Mouse (Mus musculus) intestine, embryonic 15.5 days (tissue): Measurements from ENCODE around the gene Tmem215. TPM values are rescaled to one million over a fixed set of nuclear protein-coding genes. Genes with fewer than 3 reads are reported as not detected.
A peak's percentile ranks its signal among the peaks of the same experiment; 100 is the strongest.

Experiments used
- ATAC-seq: fragments of 200-750 bp; cut with Nextera tagmentation; 2 replicates; pipeline ENCODE4 v1.8.0; 2017; ENCODE audit warnings: moderate TSS enrichment, moderate library complexity
- H3K27ac ChIP-seq: fragments of 300-500 bp; sonication (generic); 2 replicates; pipeline ENCODE4 v1.5.1; 2015; ENCODE audit warnings: mild to moderate bottlenecking, inconsistent platforms
- H3K27me3 ChIP-seq: fragments of 300-500 bp; sonication (generic); replicated peaks from 2 replicates; pipeline ENCODE4 v1.6.1; 2015; ENCODE audit warnings: inconsistent platforms
- H3K36me3 ChIP-seq: fragments of 300-500 bp; sonication (generic); 2 replicates; pipeline ENCODE4 v1.6.1; 2015; ENCODE audit warnings: inconsistent platforms
- H3K4me1 ChIP-seq: fragments of 300-500 bp; sonication (generic); replicated peaks from 2 replicates; pipeline ENCODE4 v1.6.1; 2015; ENCODE audit warnings: inconsistent platforms
- H3K4me2 ChIP-seq: fragments of 300-500 bp; sonication (generic); replicated peaks from 2 replicates; pipeline ENCODE4 v1.6.1; 2015; ENCODE audit warnings: mild to moderate bottlenecking, inconsistent platforms
- H3K4me3 ChIP-seq: fragments of 300-500 bp; sonication (generic); replicated peaks from 2 replicates; pipeline ENCODE4 v1.5.1; 2015; ENCODE audit warnings: inconsistent platforms
- H3K9ac ChIP-seq: fragments of 300-500 bp; sonication (generic); 2 replicates; pipeline ENCODE4 v1.6.1; 2015; ENCODE audit warnings: inconsistent platforms
- H3K9me3 ChIP-seq: fragments of 300-500 bp; sonication (generic); 2 replicates; pipeline ENCODE4 v1.6.1; 2016; ENCODE audit warnings: inconsistent platforms
- WGBS: fragments of 180-500 bp; shearing (Covaris S2); methylation state at CpG from one replicate; pipeline ENCODE4 v1.1.7; 2015; 5-methylcytosine and 5-hydroxymethylcytosine counted together
- polyA plus RNA-seq: library from polyadenylated mRNA; unstranded; fragments of >200 nt; fragmentation: Nextera tagmentation; extraction: Ambion mirVana; gene quantifications from 2 replicates; pipeline ENCODE4 v1.2.1, GENCODE M21; 2015

Gene Tmem215
- polyA plus RNA-seq: 1.0 and 1.5 TPM in 2 replicates

DNA sequence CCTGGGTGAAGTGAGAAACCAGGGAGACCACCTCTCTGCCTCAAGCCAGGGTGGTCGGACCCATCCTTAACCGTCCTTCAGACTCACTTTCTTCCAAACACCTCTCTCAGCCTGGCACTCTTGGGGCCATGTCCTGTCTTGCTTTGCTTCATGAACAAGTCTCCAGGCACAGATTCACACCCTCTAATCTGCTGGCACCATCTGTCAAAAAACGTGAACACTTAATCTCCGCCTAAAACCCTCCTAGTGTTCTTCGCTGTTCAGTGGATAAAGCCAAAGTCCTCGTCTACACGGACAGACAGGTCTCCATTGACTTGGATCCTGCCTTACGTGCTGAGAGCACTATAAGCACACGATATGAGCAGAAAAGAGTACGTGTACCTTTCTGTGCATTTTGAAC, at the start of gene Tmem215:
Tmem215 (plus strand) TSS at position 301 of the 400 bp plus-strand sequence.
- no peak for ATAC-seq
- WGBS: 85% methylated on average over 10 of the region's 10 CpGs
- H3K4me1 ChIP-seq: 0 out of 2 replicates have a peak, but pooled peaks cover 3% of the 10 kb centered on the region
- no peaks in the 10 kb centered on the region for H3K9me3 ChIP-seq
- H3K4me2 ChIP-seq: peak within 1 kb of the TSS; percentile 77
- H3K36me3 ChIP-seq: no peaks in the 10 kb centered on the region
- peak within 1 kb of the TSS; percentile 38 for H3K4me3 ChIP-seq
- peak within 1 kb of the TSS; percentile 43; the same call in 1 of the 2 replicates for H3K9ac ChIP-seq
- H3K27me3 ChIP-seq: peaks cover 20% of the 10 kb centered on the region
- H3K27ac ChIP-seq: no peak within 1 kb of the TSS

DNA sequence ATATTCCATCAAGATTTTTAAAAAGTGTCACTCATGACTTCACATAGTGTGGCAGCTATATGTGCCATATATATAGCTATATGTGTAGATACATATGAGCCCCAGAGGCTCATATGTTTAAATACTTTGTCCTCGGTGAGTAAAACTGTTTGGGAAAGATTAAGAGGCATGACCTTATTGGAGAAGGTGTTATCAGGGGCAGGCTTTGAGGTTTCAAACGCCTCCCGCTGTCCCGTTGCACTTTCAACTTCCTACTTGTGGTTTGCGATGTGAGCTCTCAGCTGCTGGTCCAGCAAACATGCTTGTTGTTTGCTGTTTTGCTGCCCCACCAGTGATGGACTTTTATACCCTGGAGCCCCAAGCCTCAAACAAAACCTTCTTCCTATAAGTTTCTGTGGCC, 40.1 kb upstream of the Tmem215 start:
- H3K4me1 ChIP-seq: no peaks in the 10 kb centered on the region
- no peak overlapping the region for H3K9ac ChIP-seq
- WGBS: 65% methylated on average over 5 of the region's 5 CpGs

DNA sequence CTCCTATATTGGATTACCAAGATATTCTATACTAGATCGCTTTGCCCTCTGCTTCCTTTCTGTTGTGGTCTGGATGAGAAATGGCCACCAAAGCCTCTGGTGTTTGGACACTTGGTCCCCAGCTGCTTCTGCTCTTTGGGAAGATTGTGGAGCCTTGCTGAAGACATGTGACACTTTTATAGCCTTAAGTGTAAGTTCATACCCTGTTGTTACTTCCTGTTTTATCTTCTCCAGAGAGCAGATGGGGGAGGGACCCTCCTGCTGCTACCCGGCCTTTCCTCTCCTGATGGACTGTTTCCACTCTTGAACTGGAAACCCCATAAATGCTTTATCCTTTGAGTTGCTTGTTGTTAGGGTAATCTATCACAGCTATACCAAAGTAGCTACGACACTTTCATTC, 38.6 kb upstream of the Tmem215 start:
- 44% methylated on average over 3 of the region's 3 CpGs for WGBS
- no peak for ATAC-seq
- no peaks in the 10 kb centered on the region for H3K4me1 ChIP-seq
- no peaks in the 10 kb centered on the region for H3K36me3 ChIP-seq
- H3K4me3 ChIP-seq: no peak overlapping the region
- no peaks in the 10 kb centered on the region for H3K9me3 ChIP-seq
- no peaks in the 10 kb centered on the region for H3K27me3 ChIP-seq
- H3K9ac ChIP-seq: no peak overlapping the region
- no peak overlapping the region for H3K4me2 ChIP-seq
- no peak overlapping the region for H3K27ac ChIP-seq

More for the DNA sequence above, 40.1 kb upstream of the Tmem215 start:
- Histone ChIP-seq H3K27ac (no peak overlapping the region), H3K4me3 (no peak overlapping the region), H3K36me3 (no peaks in the 10 kb centered on the region), H3K4me2 (no peak overlapping the region), H3K27me3 (no peaks in the 10 kb centered on the region), H3K9me3 (no peaks in the 10 kb centered on the region)
- ATAC-seq: no peak

DNA sequence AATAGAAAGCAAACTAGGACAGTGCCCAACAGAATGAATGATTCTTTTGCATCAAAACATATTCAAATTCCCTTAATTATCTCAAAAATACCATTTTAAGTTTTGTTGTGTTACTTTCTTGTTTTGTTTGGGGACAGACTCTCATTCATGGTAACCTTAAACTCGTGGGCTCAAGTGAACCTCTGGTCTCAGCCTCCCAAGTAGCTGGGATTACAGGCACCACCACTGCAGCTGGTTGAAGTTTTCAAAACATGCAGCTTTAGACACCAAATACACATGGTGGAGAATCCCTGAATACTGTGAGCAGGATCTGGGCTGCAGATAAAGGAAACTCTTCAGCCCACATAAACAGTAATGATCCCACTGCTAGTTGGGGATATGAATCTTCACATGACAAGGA, 37.6 kb upstream of the Tmem215 start:
- H3K9me3 ChIP-seq: no peaks in the 10 kb centered on the region
- H3K27me3 ChIP-seq: no peaks in the 10 kb centered on the region
- no peak overlapping the region for H3K9ac ChIP-seq
- H3K36me3 ChIP-seq: no peaks in the 10 kb centered on the region
- no peak overlapping the region for H3K4me2 ChIP-seq
- no peaks in the 10 kb centered on the region for H3K4me1 ChIP-seq
- no peak overlapping the region for H3K27ac ChIP-seq
- 58% methylated on average over 1 of the region's 1 CpGs for WGBS
- ATAC-seq: no peak
- no peak overlapping the region for H3K4me3 ChIP-seq

DNA sequence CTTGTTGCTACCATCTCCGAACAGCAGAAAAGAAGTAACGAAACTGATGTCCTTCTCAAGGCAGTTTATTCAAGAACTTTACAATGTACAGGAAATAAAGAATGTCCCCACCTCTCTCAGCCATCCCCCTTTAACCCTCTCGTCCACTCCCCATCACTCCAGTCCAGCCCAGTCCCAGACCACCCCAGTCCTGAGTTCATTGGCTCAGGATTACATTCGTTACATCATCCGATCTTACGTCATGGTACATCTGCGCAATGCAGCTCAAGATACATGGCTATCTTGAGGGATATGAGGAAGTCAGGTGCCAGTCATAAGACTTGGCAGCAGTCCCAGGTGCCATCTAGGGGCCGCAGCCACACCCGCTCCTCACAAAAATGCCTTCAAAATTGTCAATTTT, 28.4 kb upstream of the Tmem215 start:
- ATAC-seq: no peak
- H3K27me3 ChIP-seq: no peaks in the 10 kb centered on the region
- H3K4me3 ChIP-seq: no peak overlapping the region
- H3K4me1 ChIP-seq: no peaks in the 10 kb centered on the region
- H3K4me2 ChIP-seq: no peak overlapping the region
- 93% methylated on average over 9 of the region's 9 CpGs for WGBS
- no peak overlapping the region for H3K27ac ChIP-seq
- H3K36me3 ChIP-seq: no peaks in the 10 kb centered on the region
- no peaks in the 10 kb centered on the region for H3K9me3 ChIP-seq
- H3K9ac ChIP-seq: no peak overlapping the region

DNA sequence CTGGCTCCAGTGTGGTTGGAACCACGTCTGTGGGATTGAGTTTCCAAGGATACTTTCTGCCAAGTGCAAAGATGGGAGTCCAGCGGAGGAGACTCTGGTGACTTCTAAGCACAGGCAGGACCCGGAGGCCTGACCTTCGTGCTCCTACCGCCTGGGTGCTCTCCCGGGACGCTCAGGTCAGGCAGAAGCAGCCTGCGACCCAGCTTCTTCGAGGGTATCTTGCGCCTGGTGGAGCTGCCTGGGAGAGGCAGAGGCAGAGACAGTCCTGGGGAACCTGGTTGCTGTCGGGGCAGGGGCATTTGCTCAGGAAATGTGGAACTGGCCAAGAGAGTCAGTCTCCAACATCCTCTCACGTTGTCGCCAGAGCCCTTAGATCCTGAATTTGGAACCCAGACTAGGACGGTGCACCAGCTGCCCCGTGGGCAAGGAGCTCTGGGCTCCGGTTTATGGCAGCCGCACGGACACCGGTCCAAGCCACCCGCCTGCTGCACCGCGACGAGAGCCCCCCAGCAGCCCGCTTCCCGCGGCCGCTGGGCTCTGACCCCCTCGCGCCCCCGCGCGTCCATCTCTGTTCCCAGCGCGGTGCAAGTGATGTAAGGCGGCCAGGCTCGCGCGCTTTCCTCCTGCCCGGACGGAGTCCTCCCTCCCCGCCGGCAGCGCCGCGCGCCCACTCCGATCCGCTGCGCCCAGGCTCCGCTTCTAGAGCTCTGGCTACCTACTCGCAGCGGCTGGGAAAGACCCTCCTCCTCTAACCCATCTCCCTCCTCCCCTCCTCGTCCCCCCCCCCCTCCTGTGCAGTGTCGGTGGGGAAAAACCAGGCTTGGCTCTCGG, 935 bp downstream of the Tmem215 start:
- Histone ChIP-seq H3K36me3 (no peaks in the 10 kb centered on the region), H3K9me3 (no peaks in the 10 kb centered on the region), H3K9ac (peak overlapping the region; percentile 43), H3K27ac (no peak overlapping the region), H3K4me2 (peak overlapping the region; percentile 77), H3K27me3 (peaks cover 20% of the 10 kb centered on the region), H3K4me1 (0 out of 2 replicates have a peak, but pooled peaks cover 3% of the 10 kb centered on the region), H3K4me3 (peak overlapping the region; percentile 38)
- 4% methylated on average over 50 of the region's 55 CpGs for WGBS
- peak; percentile 88 for ATAC-seq

DNA sequence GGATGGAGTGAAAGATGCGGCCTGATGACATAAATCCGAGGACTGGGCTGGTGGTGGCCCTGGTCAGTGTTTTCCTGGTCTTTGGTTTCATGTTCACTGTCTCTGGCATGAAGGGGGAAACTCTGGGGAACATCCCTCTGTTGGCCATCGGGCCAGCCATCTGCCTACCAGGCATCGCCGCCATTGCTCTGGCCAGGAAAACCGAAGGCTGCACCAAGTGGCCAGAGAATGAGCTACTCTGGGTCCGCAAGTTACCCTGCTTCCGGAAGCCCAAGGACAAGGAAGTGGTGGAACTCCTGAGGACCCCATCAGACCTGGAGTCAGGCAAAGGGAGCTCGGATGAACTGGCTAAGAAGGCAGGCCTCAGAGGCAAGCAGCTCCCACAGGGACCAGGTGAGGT, 1.9 kb downstream of the Tmem215 start:
- Histone ChIP-seq H3K27ac (no peak overlapping the region), H3K27me3 (peaks cover 20% of the 10 kb centered on the region), H3K36me3 (no peaks in the 10 kb centered on the region), H3K4me1 (0 out of 2 replicates have a peak, but pooled peaks cover 3% of the 10 kb centered on the region), H3K4me3 (no peak overlapping the region), H3K4me2 (no peak overlapping the region; the same call in 1 of the 2 replicates), H3K9ac (no peak overlapping the region), H3K9me3 (no peaks in the 10 kb centered on the region)
- WGBS: 74% methylated on average over 9 of the region's 9 CpGs
- no peak for ATAC-seq

DNA sequence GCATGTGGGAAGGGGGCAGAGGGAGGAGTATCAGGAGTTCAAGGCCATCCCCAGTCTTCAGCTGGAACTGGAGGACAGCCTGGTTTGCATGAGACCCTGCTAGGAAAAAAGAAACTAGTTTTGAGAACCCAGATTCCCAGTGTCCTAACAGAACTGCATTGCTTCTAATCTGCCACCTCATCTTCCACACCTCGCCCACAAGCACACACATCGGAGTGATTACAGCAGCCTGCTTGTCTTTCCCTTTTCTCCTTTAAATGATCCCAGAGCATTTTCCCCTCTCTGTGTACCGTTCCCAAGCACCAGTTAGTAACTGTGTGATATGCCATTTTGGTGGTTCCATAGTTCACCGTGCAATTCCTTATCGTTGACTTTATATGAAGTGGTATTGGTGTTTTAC, 6.0 kb downstream of the Tmem215 start:
- Histone ChIP-seq H3K4me1 (0 out of 2 replicates have a peak, but pooled peaks cover under 1% of the 10 kb centered on the region), H3K4me3 (no peak overlapping the region)
- ATAC-seq: no peak

DNA sequence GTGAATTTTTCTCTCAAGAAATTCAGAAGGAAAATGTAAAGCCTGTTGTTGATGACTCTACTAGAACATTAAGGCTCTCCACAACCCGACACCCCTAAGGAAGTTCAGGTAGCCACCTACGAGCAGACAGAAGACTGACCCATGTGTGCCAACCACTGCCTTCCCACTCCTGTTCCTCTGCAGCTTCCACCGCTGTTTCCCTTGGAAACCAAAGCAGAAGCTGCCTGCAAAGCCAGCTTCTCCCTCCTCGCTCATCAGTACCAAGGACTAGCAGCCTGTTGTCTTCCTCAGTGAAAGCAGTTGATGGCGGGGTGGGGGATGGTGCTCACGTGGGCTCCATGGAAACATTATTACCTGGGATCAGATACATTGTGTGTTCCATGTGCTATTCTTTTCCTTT, 14.6 kb downstream of the Tmem215 start:
- Histone ChIP-seq H3K4me3 (no peak overlapping the region), H3K9me3 (no peaks in the 10 kb centered on the region), H3K4me1 (no peaks in the 10 kb centered on the region), H3K27me3 (no peaks in the 10 kb centered on the region), H3K27ac (no peak overlapping the region), H3K9ac (no peak overlapping the region), H3K4me2 (no peak overlapping the region), H3K36me3 (no peaks in the 10 kb centered on the region)
- ATAC-seq: no peak
- WGBS: 69% methylated on average over 6 of the region's 6 CpGs

More for the DNA sequence above, 6.0 kb downstream of the Tmem215 start:
- Histone ChIP-seq H3K9me3 (no peaks in the 10 kb centered on the region), H3K36me3 (no peaks in the 10 kb centered on the region), H3K4me2 (no peak overlapping the region), H3K27me3 (peaks cover 7% of the 10 kb centered on the region), H3K27ac (no peak overlapping the region), H3K9ac (no peak overlapping the region)
- WGBS: 85% methylated on average over 5 of the region's 5 CpGs

DNA sequence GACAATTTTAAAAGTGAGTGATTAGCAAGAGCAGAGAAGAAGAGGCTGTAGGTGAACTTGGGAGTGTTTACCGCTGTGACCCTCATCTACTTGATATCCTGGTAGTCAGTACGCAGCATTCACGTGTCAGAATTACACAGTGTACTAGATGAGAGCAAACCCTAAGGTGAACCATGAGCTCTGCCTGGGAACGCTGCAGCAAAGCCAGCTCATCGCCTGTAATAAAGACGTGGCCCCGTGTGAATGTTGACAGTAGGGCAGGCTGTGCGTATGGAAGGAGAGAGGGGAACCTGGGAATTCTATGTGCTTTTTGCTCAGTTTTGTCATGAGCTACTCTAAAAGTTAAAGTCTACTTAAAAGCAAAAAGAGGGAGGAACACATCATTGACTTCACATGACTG, 19.8 kb downstream of the Tmem215 start:
- H3K4me2 ChIP-seq: no peak overlapping the region
- 73% methylated on average over 8 of the region's 8 CpGs for WGBS
- no peaks in the 10 kb centered on the region for H3K9me3 ChIP-seq
- H3K9ac ChIP-seq: no peak overlapping the region
- H3K27ac ChIP-seq: no peak overlapping the region
- no peaks in the 10 kb centered on the region for H3K36me3 ChIP-seq
- no peak overlapping the region for H3K4me3 ChIP-seq
- no peak for ATAC-seq
- H3K4me1 ChIP-seq: no peaks in the 10 kb centered on the region
- H3K27me3 ChIP-seq: no peaks in the 10 kb centered on the region

DNA sequence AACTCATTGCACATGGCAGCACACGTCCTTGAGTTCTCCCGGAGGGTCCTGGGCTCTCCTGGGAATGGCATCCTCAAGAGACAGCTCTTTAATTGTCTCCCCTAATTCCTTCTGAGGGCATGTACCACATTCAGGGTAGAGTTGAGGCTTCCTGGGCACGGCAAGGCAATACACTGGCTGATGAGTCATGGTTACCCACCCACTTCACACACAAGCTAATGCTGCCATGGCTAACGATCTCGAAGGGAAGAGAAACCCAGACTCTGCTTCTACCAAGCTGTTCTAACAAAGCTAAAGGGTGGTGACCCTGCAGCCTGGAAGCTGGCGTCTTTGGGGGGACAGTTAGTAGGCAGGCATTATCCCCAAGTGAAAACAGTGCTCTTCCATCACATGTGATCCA, 24.4 kb downstream of the Tmem215 start:
- Histone ChIP-seq H3K4me2 (no peak overlapping the region), H3K36me3 (no peaks in the 10 kb centered on the region)
- 77% methylated on average over 6 of the region's 6 CpGs for WGBS

DNA sequence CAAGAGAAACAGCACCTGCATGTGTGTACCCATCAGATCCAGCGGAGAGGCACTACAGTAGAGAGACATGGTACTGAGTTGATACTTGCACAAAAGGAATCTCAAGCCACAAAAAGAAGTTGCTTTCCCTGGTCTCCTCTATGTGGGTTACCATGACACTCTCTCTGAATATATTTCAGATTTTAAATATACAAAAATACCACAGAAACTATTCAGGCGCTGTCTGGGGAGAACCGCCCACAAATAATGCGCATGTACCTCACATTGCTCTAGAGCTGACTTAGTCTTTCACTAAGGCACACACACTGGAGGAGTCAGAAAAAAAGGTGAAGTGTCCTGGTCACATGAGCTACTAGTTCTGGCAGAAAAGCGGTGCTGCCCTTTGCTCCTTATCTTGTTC, 24.8 kb downstream of the Tmem215 start:
- Histone ChIP-seq H3K27me3 (no peaks in the 10 kb centered on the region), H3K4me2 (no peak overlapping the region), H3K4me1 (no peaks in the 10 kb centered on the region), H3K4me3 (no peak overlapping the region), H3K9ac (no peak overlapping the region), H3K36me3 (no peaks in the 10 kb centered on the region), H3K9me3 (no peaks in the 10 kb centered on the region), H3K27ac (no peak overlapping the region)
- ATAC-seq: no peak
- WGBS: 91% methylated on average over 5 of the region's 5 CpGs

More for the DNA sequence above, 24.4 kb downstream of the Tmem215 start:
- no peak for ATAC-seq
- H3K27ac ChIP-seq: no peak overlapping the region
- no peak overlapping the region for H3K4me3 ChIP-seq
- H3K9ac ChIP-seq: no peak overlapping the region
- no peaks in the 10 kb centered on the region for H3K4me1 ChIP-seq
- no peaks in the 10 kb centered on the region for H3K27me3 ChIP-seq
- no peaks in the 10 kb centered on the region for H3K9me3 ChIP-seq
